Mouse (Mus musculus): ENCODE results near the gene Ppara.

DNA sequence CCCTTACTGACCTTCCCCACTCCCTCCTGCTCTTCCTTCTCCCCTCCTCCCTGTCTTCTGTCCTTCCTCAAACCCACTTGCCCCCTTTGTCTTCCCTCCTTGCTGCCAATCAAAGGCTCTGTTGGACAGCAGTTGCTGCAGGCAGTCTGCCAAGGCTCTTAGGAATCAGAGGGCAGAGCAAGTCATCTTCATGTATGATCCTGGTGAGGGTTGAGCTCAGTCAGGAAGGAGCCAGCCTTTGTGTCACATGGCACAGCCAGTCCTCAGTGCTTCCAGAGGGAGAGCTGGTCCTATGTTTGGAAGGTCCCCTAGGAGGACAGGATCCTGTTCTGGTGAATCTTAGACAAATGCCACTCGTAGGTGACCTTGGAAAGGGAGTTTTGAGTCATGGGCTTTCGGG lies 68.1 kb downstream of the Ppara start:
- no peak for TF ChIP-seq CTCF (IDR thresholded peaks at IDR 0.05; ENCODE audit: insufficient read depth, low read depth, low read length)
- no peak for TF ChIP-seq POLR2A (IDR thresholded peaks at IDR 0.05; ENCODE audit: insufficient read depth, low read depth, low read length)

All from olfactory bulb, adult 2 months (tissue).